Mouse (Mus musculus) cerebellum, adult 2 months (tissue): ENCODE measurements around the gene Gm49403.

Source experiments
- CTCF ChIP-seq: fragments of 200-500 bp; IDR thresholded peaks from 2 replicates; pipeline ENCODE4 v1.5.1; 2011; ENCODE audit warnings: low read depth, mild to moderate bottlenecking, control low read depth, low read length, moderate library complexity, borderline replicate concordance; ENCODE audit not compliant: insufficient read depth
- POLR2A ChIP-seq: fragments of 200-500 bp; IDR thresholded peaks from 2 replicates; pipeline ENCODE4 v1.6.1; 2011; ENCODE audit warnings: low read length, control low read depth, borderline replicate concordance; ENCODE audit not compliant: insufficient read depth

- no peak for TF ChIP-seq CTCF
- no peak for TF ChIP-seq POLR2A
Measured at GRCm38 (mm10) chr19:8842961-8843360, 40.8 kb upstream of the Gm49403 start.
